Mouse (Mus musculus): Measurements from ENCODE around the gene Trappc6a. TPM values are rescaled to one million over a fixed set of nuclear protein-coding genes. Genes with fewer than 3 reads are reported as not detected.
A peak's percentile ranks its signal among the peaks of the same experiment; 100 is the strongest.

Trappc6a gene
- polyA plus RNA-seq, 1 experiment: 62.3 TPM

- DNase-seq: peak; percentile 54
- Histone ChIP-seq H3K27me3 (replicated peaks; ENCODE audit: control insufficient read depth, insufficient read depth, low read length) (no peaks in the 10 kb centered on the region), H3K27ac (ENCODE audit: insufficient read depth, low read depth, low read length) (no peak overlapping the region), H3K4me1 (ENCODE audit: control insufficient read depth, insufficient read depth, low read length) (peaks cover 9% of the 10 kb centered on the region; the same call in 1 of the 2 replicates), H3K36me3 (ENCODE audit: control insufficient read depth, insufficient read depth, low read length) (no peaks in the 10 kb centered on the region), H3K4me3 (ENCODE audit: insufficient read depth, low read depth, low read length) (peak overlapping the region; percentile 35; the same call in 1 of the 2 replicates)
- under 1% methylated on average over 64 of the region's 64 CpGs for WGBS
- TF ChIP-seq CTCF (conservative IDR thresholded peaks at IDR 0.05; ENCODE audit: insufficient read depth, insufficient read length, low read depth, low read length) (peak; percentile 37; the same call in 1 of the 2 replicates), POLR2A (IDR thresholded peaks at IDR 0.05; ENCODE audit: low read depth, low read length) (no peak)
Measured at GRCm38 (mm10) chr7:19523757-19524419, 15.7 kb downstream of the Trappc6a start.

- Histone ChIP-seq H3K4me1 (ENCODE audit: control insufficient read depth, insufficient read depth, low read length) (peaks cover 9% of the 10 kb centered on the region; the same call in 1 of the 2 replicates), H3K27ac (ENCODE audit: insufficient read depth, low read depth, low read length) (no peak overlapping the region), H3K36me3 (ENCODE audit: control insufficient read depth, insufficient read depth, low read length) (no peaks in the 10 kb centered on the region), H3K27me3 (replicated peaks; ENCODE audit: control insufficient read depth, insufficient read depth, low read length) (no peaks in the 10 kb centered on the region), H3K4me3 (ENCODE audit: insufficient read depth, low read depth, low read length) (no peak overlapping the region)
- 14% methylated on average over 24 of the region's 24 CpGs for WGBS
- TF ChIP-seq CTCF (conservative IDR thresholded peaks at IDR 0.05; ENCODE audit: insufficient read depth, insufficient read length, low read depth, low read length) (no peak), POLR2A (IDR thresholded peaks at IDR 0.05; ENCODE audit: low read depth, low read length) (no peak)
- DNase-seq: no peak
Measured at GRCm38 (mm10) chr7:19524420-19525104, 16.4 kb downstream of the Trappc6a start.

- Histone ChIP-seq H3K27ac (ENCODE audit: insufficient read depth, low read depth, low read length) (no peak overlapping the region), H3K4me1 (ENCODE audit: control insufficient read depth, insufficient read depth, low read length) (peaks cover 9% of the 10 kb centered on the region; the same call in 1 of the 2 replicates), H3K27me3 (replicated peaks; ENCODE audit: control insufficient read depth, insufficient read depth, low read length) (no peaks in the 10 kb centered on the region), H3K4me3 (ENCODE audit: insufficient read depth, low read depth, low read length) (no peak overlapping the region), H3K36me3 (ENCODE audit: control insufficient read depth, insufficient read depth, low read length) (no peaks in the 10 kb centered on the region)
- DNase-seq: no peak
- WGBS: 75% methylated on average over 2 of the region's 2 CpGs
- TF ChIP-seq POLR2A (IDR thresholded peaks at IDR 0.05; ENCODE audit: low read depth, low read length) (no peak), CTCF (conservative IDR thresholded peaks at IDR 0.05; ENCODE audit: insufficient read depth, insufficient read length, low read depth, low read length) (0 out of 2 replicates have a peak, but pooled peaks have one; percentile 12)
Measured at GRCm38 (mm10) chr7:19525105-19525481, 16.9 kb downstream of the Trappc6a start.

- TF ChIP-seq CTCF (conservative IDR thresholded peaks at IDR 0.05; ENCODE audit: insufficient read depth, insufficient read length, low read depth, low read length) (0 out of 2 replicates have a peak, but pooled peaks have one; percentile 5), POLR2A (IDR thresholded peaks at IDR 0.05; ENCODE audit: low read depth, low read length) (no peak)
- Histone ChIP-seq H3K4me3 (ENCODE audit: insufficient read depth, low read depth, low read length) (no peak overlapping the region), H3K27ac (ENCODE audit: insufficient read depth, low read depth, low read length) (no peak overlapping the region), H3K27me3 (replicated peaks; ENCODE audit: control insufficient read depth, insufficient read depth, low read length) (no peaks in the 10 kb centered on the region), H3K4me1 (ENCODE audit: control insufficient read depth, insufficient read depth, low read length) (no peaks in the 10 kb centered on the region), H3K36me3 (ENCODE audit: control insufficient read depth, insufficient read depth, low read length) (no peaks in the 10 kb centered on the region; the same call in 1 of the 2 replicates)
- no peak for DNase-seq
- WGBS: 67% methylated on average over 10 of the region's 10 CpGs
Measured at GRCm38 (mm10) chr7:19531077-19531476, 22.9 kb downstream of the Trappc6a start.

GRCm38 (mm10) chr7:19532240-19532639 lies 24.0 kb downstream of the Trappc6a start:
- H3K36me3 ChIP-seq (ENCODE audit: control insufficient read depth, insufficient read depth, low read length): no peaks in the 10 kb centered on the region; the same call in 1 of the 2 replicates
- DNase-seq: no peak
- H3K4me3 ChIP-seq (ENCODE audit: insufficient read depth, low read depth, low read length): no peak overlapping the region
- no peak overlapping the region for H3K27ac ChIP-seq (ENCODE audit: insufficient read depth, low read depth, low read length)
- 86% methylated on average over 14 of the region's 14 CpGs for WGBS
- H3K4me1 ChIP-seq (ENCODE audit: control insufficient read depth, insufficient read depth, low read length): no peaks in the 10 kb centered on the region
- H3K27me3 ChIP-seq (replicated peaks; ENCODE audit: control insufficient read depth, insufficient read depth, low read length): no peaks in the 10 kb centered on the region
- TF ChIP-seq CTCF (conservative IDR thresholded peaks at IDR 0.05; ENCODE audit: insufficient read depth, insufficient read length, low read depth, low read length) (no peak), POLR2A (IDR thresholded peaks at IDR 0.05; ENCODE audit: low read depth, low read length) (no peak)

- H3K27ac ChIP-seq (ENCODE audit: insufficient read depth, low read depth, low read length): no peak overlapping the region
- 91% methylated on average over 10 of the region's 10 CpGs for WGBS
- H3K36me3 ChIP-seq (ENCODE audit: control insufficient read depth, insufficient read depth, low read length): no peaks in the 10 kb centered on the region; the same call in 1 of the 2 replicates
- TF ChIP-seq POLR2A (IDR thresholded peaks at IDR 0.05; ENCODE audit: low read depth, low read length) (no peak), CTCF (conservative IDR thresholded peaks at IDR 0.05; ENCODE audit: insufficient read depth, insufficient read length, low read depth, low read length) (no peak)
- no peaks in the 10 kb centered on the region for H3K4me1 ChIP-seq (ENCODE audit: control insufficient read depth, insufficient read depth, low read length)
- DNase-seq: no peak
- no peaks in the 10 kb centered on the region for H3K27me3 ChIP-seq (replicated peaks; ENCODE audit: control insufficient read depth, insufficient read depth, low read length)
- H3K4me3 ChIP-seq (ENCODE audit: insufficient read depth, low read depth, low read length): no peak overlapping the region
Measured at GRCm38 (mm10) chr7:19534676-19535075, 26.5 kb downstream of the Trappc6a start.

Data from kidney, adult 2 months (tissue).